Mouse (Mus musculus): ENCODE results near the gene Rpa3.

GRCm38 (mm10) chr6:8209866-8210186 is 49.1 kb downstream of the Rpa3 start:
- no peak for TF ChIP-seq POLR2A (IDR thresholded peaks at IDR 0.05; ENCODE audit: insufficient read depth, low read depth, low read length)
- TF ChIP-seq CTCF (IDR thresholded peaks at IDR 0.05; ENCODE audit: insufficient read depth, low read depth, low read length) = no peak

Measured in olfactory bulb, adult 2 months (tissue).